Mouse (Mus musculus) midbrain, embryonic 16.5 days (tissue): ENCODE results near the gene Armcx3. TPM values are rescaled to one million over a fixed set of nuclear protein-coding genes. Genes with fewer than 3 reads are reported as not detected.
"Not testable (repeated sequence)": the region's sequence is repeated elsewhere in the genome, so short reads cannot be mapped to it uniquely, and the experiment has no call there.

Source experiments
- ATAC-seq: fragments of 200-750 bp; cut with Nextera tagmentation; 2 replicates; pipeline ENCODE4 v1.8.0; 2017; ENCODE audit warnings: moderate TSS enrichment
- H3K27ac ChIP-seq: fragments of 300-500 bp; sonication (generic); 2 replicates; pipeline ENCODE4 v1.5.1; 2014; ENCODE audit warnings: mild to moderate bottlenecking, low read length, mixed read lengths
- H3K27me3 ChIP-seq: fragments of 300-500 bp; sonication (generic); 2 replicates; pipeline ENCODE4 v1.6.1; 2014; ENCODE audit warnings: low read depth, low read length, mixed read lengths; ENCODE audit not compliant: control insufficient read depth, insufficient read depth
- H3K36me3 ChIP-seq: fragments of 300-500 bp; sonication (generic); 2 replicates; pipeline ENCODE4 v1.6.1; 2014; ENCODE audit warnings: mild to moderate bottlenecking, low read length, moderate library complexity, mixed read lengths; ENCODE audit not compliant: control insufficient read depth, insufficient read depth
- H3K4me1 ChIP-seq: fragments of 300-500 bp; sonication (generic); 2 replicates; pipeline ENCODE4 v1.6.1; 2014; ENCODE audit warnings: mild to moderate bottlenecking, low read length, mixed read lengths; ENCODE audit not compliant: control insufficient read depth, insufficient read depth
- H3K4me2 ChIP-seq: fragments of 300-500 bp; sonication (generic); 2 replicates; pipeline ENCODE4 v1.6.1; 2014; ENCODE audit warnings: mild to moderate bottlenecking, low read length, mixed read lengths
- H3K4me3 ChIP-seq: fragments of 300-500 bp; sonication (generic); 2 replicates; pipeline ENCODE4 v1.5.1; 2014; ENCODE audit warnings: low read depth, mild to moderate bottlenecking, low read length, moderate library complexity, mixed read lengths
- H3K9ac ChIP-seq: fragments of 300-500 bp; sonication (generic); 2 replicates; pipeline ENCODE4 v1.6.1; 2014; ENCODE audit warnings: low read depth, low read length, mixed read lengths
- H3K9me3 ChIP-seq: fragments of 300-500 bp; sonication (generic); replicated peaks from 2 replicates; pipeline ENCODE4 v1.6.1; 2014; ENCODE audit warnings: mild to moderate bottlenecking, low read length, mixed read lengths; ENCODE audit not compliant: control insufficient read depth, poor library complexity, severe bottlenecking
- WGBS: fragments of 180-500 bp; shearing (Covaris S2); extraction: QIAGEN DNeasy Blood & Tissue Kit; methylation state at CpG from one replicate; pipeline ENCODE4 v1.1.7; 2014; 5-methylcytosine and 5-hydroxymethylcytosine counted together
- polyA plus RNA-seq: library from polyadenylated mRNA; unstranded; fragments of >200 nt; fragmentation: Nextera tagmentation; extraction: Ambion mirVana; gene quantifications from 2 replicates; pipeline ENCODE4 v1.2.1, GENCODE M21; 2015

The Armcx3 gene
- polyA plus RNA-seq, 1 experiment from 2014 or later = 87.7 TPM

DNA sequence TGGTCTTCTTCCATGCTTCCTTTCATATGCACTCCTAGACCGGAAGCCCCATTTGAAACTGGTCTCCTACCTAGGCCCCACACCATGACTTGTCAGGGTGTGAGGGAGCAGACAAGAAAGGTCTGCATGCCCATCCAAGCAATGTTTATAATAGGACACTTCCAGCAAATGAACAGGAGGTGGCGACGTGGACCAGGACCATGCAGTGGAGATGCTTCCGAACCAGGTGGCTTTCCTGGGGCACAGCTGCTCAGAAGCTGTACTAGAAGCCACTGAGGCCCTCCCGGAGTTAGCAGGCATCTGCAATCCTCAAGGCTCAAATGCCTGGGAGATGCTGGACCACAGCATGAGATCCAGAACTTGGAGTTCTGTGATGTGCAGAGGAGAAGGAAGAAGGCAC lies 9.9 kb upstream of the Armcx3 start:
- Histone ChIP-seq H3K9me3 (no peaks in the 10 kb centered on the region), H3K27ac (no peak overlapping the region), H3K27me3 (no peaks in the 10 kb centered on the region), H3K4me2 (no peak overlapping the region), H3K36me3 (no peaks in the 10 kb centered on the region), H3K9ac (no peak overlapping the region), H3K4me1 (peaks cover 3% of the 10 kb centered on the region; the same call in 1 of the 2 replicates), H3K4me3 (no peak overlapping the region)
- 33% methylated on average over 5 of the region's 5 CpGs for WGBS
- no peak; the same call in 1 of the 2 replicates for ATAC-seq

DNA sequence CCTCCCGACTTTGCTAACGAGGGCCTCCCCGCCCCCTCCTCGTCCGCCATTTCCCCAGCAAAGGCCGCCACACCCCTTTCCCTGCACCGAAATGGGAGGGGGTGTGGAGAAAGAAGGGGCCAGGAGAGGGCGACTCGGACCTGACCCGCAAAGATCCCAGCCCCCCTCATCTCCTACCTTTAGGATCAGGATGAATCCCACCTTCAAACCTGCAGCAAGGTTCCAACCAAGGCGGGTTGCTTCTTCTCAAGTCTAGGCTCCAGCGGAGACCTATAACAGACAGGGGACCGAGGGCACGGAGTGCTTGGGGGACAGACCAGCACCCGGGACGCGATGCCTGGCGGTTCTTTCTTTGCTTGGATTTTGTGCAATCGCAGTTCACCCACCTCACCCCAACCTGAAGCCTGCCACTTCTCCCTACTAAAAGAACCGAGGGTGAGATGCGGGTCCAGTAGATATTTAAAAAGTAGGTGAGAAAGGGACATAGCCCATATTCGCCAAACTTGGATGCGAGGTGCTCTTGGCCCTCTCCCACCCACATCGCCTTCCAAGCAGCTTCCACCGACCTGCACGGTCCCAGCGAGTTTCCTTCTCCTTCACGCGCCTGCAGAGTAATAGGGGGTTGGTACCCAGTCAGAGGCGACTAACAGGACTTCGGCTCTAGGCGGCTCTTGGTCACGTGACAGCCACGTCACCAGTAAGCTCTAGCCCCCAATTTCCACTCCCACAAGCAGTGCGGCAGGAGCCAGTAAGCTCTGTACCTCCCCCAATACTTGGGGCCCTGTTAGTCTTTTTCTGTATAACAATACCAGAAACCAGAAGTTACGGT lies 5.4 kb upstream of the Armcx3 start, which contains the start of gene Armcx6:
Gene Armcx6, minus strand, starts transcription at position 654 of the 829 bp plus-strand sequence.
- 22% methylated on average over 36 of the region's 36 CpGs for WGBS
- H3K27me3 ChIP-seq = no peaks in the 10 kb centered on the region; the same call in 1 of the 2 replicates
- peak; percentile 93 for ATAC-seq

DNA sequence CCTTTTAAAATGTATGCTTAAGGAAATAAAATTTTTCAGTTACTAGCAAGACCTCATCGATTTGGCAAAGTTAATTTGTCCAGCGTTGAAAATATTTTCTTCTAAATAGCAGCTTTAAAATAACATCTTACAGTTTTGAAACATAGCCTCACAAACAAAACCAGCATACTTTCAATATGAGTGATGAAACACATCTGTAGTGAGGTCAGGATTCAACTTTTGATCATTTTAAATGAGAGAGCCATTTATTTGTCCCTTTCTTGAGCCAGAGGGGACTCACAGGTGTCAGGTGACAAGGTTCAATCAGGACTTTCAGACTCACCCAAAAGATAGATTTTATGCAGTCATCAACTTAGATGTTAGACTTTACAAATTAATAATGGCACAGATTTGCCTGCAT lies 4.5 kb upstream of the Armcx3 start:
- Histone ChIP-seq H3K36me3 (no peaks in the 10 kb centered on the region), H3K4me1 (peaks cover 3% of the 10 kb centered on the region; the same call in 1 of the 2 replicates), H3K9me3 (no peaks in the 10 kb centered on the region), H3K27ac (no peak overlapping the region), H3K4me3 (no peak overlapping the region), H3K27me3 (no peaks in the 10 kb centered on the region; the same call in 1 of the 2 replicates), H3K9ac (no peak overlapping the region), H3K4me2 (no peak overlapping the region)
- WGBS = 46% methylated on average over 2 of the region's 2 CpGs
- ATAC-seq = no peak

More for the DNA sequence above, 5.4 kb upstream of the Armcx3 start, which contains the start of gene Armcx6:
- Histone ChIP-seq H3K9ac (peak within 1 kb of the TSS; percentile 70), H3K27ac (peak within 1 kb of the TSS; percentile 79), H3K4me2 (peak within 1 kb of the TSS; percentile 51), H3K9me3 (no peaks in the 10 kb centered on the region), H3K4me1 (peaks cover 3% of the 10 kb centered on the region; the same call in 1 of the 2 replicates), H3K36me3 (no peaks in the 10 kb centered on the region), H3K4me3 (peak within 1 kb of the TSS; percentile 48)

DNA sequence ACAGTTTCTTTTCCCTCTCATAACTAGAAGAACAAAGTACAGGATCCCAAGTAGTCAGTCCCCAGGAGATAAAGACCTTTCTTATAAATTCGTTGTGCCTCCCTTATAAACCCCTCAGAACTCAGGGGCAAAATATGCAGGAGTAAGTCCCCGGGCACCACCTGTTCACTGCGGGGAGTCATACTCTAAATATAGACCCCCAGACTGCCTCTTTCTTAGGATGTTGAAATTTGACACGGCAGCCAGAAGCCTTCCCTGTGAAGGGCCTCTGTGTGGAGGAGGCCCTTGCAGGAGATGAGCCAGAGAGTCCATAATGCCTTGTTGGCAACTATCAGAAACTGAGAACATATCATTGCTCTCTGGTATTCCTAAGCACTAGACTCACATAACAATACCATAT lies 3.8 kb upstream of the Armcx3 start:
- Histone ChIP-seq H3K9me3 (no peaks in the 10 kb centered on the region), H3K36me3 (no peaks in the 10 kb centered on the region), H3K27ac (no peak overlapping the region), H3K9ac (no peak overlapping the region), H3K4me2 (no peak overlapping the region), H3K4me1 (peaks cover 3% of the 10 kb centered on the region; the same call in 1 of the 2 replicates), H3K27me3 (no peaks in the 10 kb centered on the region; the same call in 1 of the 2 replicates), H3K4me3 (no peak overlapping the region)
- no peak for ATAC-seq
- WGBS = 31% methylated on average over 4 of the region's 4 CpGs

DNA sequence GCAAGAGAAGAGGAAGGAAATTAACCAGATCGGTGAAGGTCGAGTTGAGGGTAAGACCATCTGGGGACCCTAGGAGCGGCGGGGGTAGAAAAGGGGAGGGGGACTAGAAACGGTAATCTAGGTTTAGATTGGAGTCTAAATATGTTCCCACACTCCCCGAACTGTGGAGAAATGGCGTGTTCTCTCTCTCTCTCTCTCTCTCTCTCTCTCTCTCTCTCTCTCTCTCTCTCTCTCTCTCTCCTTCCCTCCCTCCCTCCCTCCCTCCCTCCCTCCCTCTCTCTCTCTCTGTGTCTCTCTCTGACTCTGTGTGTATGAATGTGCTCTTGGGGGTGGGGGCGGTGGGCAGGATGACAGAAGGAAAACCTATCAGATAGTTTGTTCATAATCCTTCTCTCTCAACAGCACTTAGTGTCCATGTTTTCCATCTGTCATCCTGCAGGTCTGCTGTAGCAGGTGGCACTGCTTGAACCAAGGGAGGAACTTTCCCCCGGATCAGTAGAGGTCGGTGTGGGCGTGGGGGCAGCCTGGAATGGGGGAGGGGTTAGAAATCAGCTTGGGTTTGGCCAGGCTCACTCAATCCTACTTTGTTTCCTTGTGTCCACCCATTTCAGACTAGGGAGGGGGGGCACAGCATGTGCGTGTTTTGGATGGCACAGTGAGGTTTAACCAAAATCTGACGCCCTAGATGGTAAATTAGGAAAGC lies 1.0 kb downstream of the Armcx3 start:
- Histone ChIP-seq H3K36me3 (no peaks in the 10 kb centered on the region), H3K9me3 (no peaks in the 10 kb centered on the region), H3K27ac (peak overlapping the region; percentile 75), H3K27me3 (no peaks in the 10 kb centered on the region; the same call in 1 of the 2 replicates), H3K4me2 (peak overlapping the region; percentile 48), H3K9ac (peak overlapping the region; percentile 76), H3K4me3 (peak overlapping the region; percentile 61), H3K4me1 (peaks cover 5% of the 10 kb centered on the region; the same call in 1 of the 2 replicates)
- ATAC-seq = peak; percentile 50
- 21% methylated on average over 12 of the region's 13 CpGs for WGBS

DNA sequence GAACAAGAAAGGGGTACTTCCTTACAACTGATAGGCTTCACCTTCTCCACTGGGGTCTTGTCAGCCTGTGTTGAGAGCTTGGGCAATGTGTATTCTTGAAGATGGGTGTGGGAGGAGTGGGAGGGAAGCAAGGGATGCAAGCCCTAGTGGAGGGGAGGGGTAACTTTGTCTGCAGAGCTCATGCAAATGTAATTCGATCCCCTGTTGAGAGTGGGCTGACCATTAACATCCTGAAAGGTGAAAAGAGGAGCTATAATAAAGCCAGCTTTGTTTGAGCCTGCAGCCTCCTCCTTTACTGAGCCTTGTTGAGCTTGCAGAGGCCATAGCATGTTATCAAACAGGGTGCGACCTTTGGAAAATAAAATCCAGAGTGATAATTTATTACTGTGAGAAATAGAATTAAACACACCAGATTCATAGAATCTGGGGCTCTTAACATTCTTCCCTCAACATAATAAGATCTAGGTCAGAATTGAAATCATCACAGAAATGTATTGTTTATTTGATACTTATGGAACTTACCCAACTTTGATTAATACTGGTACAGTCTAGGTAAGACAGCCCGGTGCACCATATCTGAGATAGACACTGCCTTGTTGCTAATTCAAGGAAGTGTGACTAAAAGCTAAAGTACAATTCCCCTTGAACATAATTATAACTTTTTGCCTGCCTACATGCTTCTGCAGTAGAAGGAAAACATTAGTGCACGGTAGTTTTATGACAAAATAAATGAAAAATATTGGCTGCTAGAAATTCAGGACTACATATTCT lies 7.2 kb downstream of the Armcx3 start:
- not testable (repeated sequence) for ATAC-seq, H3K4me2 ChIP-seq, H3K36me3 ChIP-seq, H3K4me3 ChIP-seq, H3K9me3 ChIP-seq, H3K9ac ChIP-seq, H3K27me3 ChIP-seq, H3K27ac ChIP-seq, H3K4me1 ChIP-seq
- WGBS = 59% methylated on average over 3 of the region's 4 CpGs

DNA sequence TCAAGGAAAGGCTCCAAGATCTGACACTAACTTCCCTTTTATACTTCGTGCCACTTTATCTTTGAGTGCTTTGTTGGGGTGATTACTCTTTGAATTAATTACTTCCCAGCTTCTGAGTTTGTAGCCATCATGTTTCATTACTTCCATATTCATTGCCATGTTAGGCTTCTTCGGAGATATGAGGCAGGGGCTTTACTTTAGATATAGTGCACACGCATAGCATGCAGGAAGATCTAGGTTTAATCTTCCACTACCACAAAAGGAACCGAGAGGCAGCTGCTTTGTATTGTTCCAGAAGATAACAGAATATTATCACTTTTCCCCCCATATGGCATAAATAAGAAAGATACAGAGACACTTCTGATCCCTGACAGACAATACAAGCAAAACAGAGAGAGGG lies 31.3 kb downstream of the Armcx3 start:
- H3K4me1 ChIP-seq = no peaks in the 10 kb centered on the region

DNA sequence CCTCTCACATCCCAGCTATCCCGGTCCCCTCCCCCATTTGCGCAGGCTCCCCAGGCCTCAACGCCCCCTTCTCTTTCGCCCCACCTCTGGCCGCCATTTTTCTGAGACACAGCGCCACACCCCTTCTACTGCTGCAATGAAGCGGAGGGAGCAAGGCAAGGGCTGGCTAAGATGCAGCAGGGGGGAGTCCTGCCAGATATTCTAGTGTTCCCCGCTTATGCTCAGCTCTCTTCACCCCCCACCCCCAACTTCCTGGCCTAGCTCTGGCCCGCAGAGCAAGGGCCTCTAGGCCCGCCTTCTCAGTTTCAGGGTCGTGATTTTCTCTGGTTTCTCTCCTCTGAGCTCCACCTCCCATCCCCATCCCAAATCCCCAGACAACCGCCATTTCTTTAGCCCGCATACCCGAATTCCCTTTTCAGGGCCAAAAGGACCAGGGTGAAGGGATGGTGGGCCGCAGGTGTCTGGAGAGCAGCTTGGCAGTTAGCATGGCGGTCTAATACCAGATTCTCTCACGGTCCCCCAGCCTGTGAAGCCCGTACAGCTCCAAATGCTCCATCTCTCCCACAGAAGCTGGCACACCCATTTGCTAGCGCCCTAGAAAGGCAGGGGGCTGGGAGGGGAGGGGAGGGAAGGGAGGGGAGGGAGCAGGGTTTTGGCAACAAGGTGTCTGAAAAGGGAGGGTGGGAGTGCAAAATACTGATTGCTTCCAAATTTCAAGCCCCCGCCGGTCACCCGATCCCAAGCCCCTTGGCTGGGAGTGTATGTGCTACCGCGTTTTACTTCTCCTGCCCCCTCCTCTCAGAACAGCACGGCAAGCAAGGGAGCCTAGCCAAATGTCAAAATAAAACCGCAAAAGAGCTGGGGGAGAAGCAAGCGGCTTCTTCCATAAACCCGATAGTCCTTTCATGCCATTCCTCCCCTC lies 51.7 kb downstream of the Armcx3 start:
- H3K4me1 ChIP-seq = peaks cover 3% of the 10 kb centered on the region; the same call in 1 of the 2 replicates
- peak overlapping the region; percentile 90 for H3K27ac ChIP-seq
- no peaks in the 10 kb centered on the region for H3K9me3 ChIP-seq
- no peaks in the 10 kb centered on the region; the same call in 1 of the 2 replicates for H3K27me3 ChIP-seq
- WGBS = 19% methylated on average over 26 of the region's 28 CpGs
- H3K36me3 ChIP-seq = no peaks in the 10 kb centered on the region
- peak overlapping the region; percentile 63 for H3K4me3 ChIP-seq
- peak overlapping the region; percentile 75 for H3K9ac ChIP-seq
- H3K4me2 ChIP-seq = peak overlapping the region; percentile 60
- peak; percentile 91 for ATAC-seq

More for the DNA sequence above, 31.3 kb downstream of the Armcx3 start:
- no peak overlapping the region for H3K4me2 ChIP-seq
- no peaks in the 10 kb centered on the region for H3K9me3 ChIP-seq
- H3K27me3 ChIP-seq = no peaks in the 10 kb centered on the region
- no peak overlapping the region for H3K27ac ChIP-seq
- H3K9ac ChIP-seq = no peak overlapping the region
- ATAC-seq = no peak
- H3K4me3 ChIP-seq = no peak overlapping the region
- 76% methylated on average over 4 of the region's 4 CpGs for WGBS
- no peaks in the 10 kb centered on the region for H3K36me3 ChIP-seq
